Mouse (Mus musculus): ENCODE data around the gene Gm9.
"Not testable (repeated sequence)": the region's sequence is repeated elsewhere in the genome, so short reads cannot be mapped to it uniquely, and the experiment has no call there.

Gm9 gene

DNA sequence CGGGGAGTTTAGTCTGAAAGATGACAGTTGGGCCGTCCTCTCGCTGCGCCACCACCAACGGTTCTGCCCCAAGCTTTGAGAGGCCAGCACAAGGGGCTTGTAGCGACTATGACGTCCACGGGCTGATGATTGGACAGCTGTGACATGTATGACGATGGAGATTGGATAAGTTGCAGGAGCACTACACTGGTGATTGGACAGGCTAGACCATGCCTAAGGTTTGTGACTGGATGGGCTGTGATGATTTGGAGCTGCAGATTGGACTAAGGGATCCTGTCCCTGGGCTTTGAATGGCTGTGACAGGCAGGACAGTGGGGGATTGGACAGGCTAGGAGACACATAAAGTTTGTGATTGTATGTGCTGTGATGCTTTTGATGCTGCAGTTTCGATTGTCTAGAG lies at the start of gene Gm9:
Gm9 (minus strand) TSS at position 101 of the 400 bp plus-strand sequence.
- no peak for DNase-seq (ENCODE audit: low read depth, low spot score)

DNA sequence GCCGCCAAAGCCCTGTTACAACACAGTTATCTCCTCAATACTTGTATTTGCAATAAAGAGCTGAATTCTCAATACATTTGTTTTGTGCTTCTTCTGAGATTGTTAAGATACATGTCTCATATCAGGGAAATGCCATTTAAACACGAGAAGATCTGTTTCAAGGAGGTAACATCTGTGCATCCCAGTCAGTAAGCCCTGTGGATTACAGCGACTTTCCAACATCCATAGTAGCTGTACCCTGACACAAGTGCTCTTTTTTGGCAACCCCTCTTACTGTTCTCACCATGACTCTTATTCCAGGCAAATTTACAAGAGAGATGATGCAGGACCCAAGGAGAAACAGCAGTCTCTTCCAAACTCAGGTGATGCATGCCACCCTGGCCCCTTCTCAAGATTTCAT lies 38.8 kb upstream of the Gm9 start, which contains the start of gene Rhox3a:
Rhox3a (plus strand) TSS at position 301 of the 400 bp plus-strand sequence.
- not testable (repeated sequence) for DNase-seq (ENCODE audit: low read depth, low spot score)

DNA sequence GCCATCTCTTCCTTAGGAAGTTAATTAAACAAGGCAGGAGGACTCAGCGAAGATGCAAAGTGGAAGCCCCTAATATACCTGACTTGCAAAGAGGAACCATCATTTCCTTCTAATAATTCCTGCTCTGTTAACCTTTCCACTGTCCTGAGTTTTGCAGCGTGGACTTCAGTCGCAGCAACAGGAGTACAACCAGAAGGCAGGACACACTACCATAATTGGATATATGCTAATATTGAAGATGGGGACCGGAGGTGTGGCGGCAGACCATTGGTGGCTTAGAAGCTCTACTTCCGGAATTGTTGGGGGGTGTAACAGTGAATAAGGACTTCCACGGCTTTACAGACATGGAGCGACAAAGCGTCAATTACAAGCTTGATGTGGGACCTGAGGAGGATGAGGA lies 33.8 kb upstream of the Gm9 start, which contains the start of gene Rhox2a:
Rhox2a (plus strand) TSS at position 301 of the 400 bp plus-strand sequence.
- DNase-seq (ENCODE audit: low read depth, low spot score), result not testable (repeated sequence)

DNA sequence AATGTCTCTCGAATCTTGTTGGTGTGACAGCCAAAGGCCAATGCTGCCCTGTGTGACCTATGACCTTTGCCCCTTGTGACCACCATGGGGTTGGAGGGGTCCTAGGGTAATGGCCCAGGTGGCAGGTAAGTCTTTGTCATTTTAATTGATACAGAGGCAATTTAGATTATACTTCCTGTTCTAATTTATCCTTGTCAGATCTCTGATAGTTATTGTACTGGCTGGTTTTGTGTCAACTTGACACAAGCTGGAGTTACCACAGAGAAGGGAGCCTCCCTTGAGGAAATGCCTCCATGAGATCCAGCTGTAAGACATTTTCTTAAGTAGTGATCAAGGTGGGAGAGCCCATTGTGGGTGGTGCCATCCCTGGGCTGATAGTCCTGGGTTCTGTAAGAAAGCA lies 11.3 kb upstream of the Gm9 start, which contains the start of gene Rhox1:
Rhox1 (minus strand) TSS at position 101 of the 400 bp plus-strand sequence.
- not testable (repeated sequence) for DNase-seq (ENCODE audit: low read depth, low spot score)

DNA sequence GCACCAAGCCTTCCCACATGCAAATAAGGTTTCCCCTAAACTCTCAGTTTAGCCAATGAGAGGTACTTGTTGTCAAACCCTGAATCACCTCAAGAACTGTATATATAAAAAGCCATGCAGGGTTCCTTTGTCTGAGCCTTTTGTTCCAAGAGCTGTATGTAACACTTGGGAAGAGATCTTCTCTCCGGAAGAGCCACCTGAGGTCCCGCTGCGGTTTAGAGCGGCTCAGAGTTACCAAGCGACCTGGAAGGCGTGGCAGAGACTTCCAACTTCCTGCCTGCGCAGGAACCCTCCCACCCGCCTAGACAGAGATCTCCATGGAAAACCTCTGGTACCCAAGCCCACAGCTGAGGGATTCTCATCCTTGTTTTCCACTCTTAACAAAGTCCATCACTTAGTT lies 12.2 kb downstream of the Gm9 start:
- no peak for DNase-seq (ENCODE audit: low read depth, low spot score)

DNA sequence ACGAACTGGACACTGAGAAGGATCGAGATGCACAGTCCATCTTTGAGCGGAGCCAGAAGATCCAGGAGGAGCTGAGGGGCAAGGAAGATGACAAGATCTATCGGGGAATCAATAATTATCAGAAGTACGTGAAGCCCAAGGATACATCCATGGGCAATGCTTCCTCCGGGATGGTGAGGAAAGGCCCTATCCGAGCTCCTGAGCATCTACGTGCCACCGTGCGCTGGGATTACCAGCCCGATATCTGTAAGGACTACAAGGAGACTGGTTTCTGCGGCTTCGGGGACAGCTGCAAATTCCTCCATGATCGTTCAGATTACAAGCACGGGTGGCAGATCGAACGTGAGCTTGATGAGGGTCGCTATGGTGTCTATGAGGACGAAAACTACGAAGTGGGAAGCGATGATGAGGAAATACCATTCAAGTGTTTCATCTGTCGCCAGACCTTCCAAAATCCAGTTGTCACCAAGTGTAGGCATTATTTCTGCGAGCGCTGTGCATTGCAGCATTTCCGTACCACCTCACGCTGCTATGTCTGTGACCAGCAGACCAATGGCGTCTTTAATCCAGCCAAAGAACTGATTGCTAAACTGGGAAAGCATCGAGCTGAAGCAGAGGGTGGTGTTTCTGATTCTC lies 19.0 kb downstream of the Gm9 start:
- no peak for DNase-seq (ENCODE audit: low read depth, low spot score)

DNA sequence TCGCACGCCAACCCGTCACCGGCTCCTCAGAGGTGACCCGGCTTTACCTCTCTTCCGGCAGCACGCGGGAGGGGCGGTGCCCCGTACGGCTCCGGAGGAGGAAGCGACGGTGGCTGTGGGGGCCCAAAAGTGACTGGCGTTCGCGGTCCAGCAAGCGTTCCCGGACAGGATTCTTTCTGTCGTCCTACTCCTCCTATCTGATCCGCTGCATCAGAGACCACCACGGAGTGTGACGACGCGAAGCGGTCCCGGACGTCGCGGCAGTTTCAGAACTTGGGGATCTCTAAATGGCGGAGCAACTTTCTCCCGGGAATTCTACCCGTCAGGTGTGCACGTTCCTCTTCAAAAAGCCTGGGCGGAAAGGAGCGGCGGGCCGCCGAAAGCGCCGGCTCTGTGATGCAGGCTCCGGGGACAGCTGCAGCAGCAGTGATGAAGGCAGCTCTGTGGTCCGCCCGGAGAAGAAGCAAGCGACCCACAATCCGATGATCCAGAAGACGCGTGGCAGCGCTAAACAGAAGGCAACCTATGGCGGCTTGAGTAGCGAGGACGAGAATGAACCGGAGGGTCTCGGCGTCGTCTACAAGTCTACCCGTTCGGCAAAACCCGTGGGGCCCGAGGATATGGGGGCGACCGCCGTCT lies 19.6 kb downstream of the Gm9 start, which contains the start of the genes Ndufa1 and Rnf113a1:
Ndufa1 (minus strand) TSS at position 59 of the 639 bp plus-strand sequence.
Rnf113a1 (plus strand) TSS at position 141 of the 639 bp plus-strand sequence.
- peak; percentile 71 for DNase-seq (ENCODE audit: low read depth, low spot score)

DNA sequence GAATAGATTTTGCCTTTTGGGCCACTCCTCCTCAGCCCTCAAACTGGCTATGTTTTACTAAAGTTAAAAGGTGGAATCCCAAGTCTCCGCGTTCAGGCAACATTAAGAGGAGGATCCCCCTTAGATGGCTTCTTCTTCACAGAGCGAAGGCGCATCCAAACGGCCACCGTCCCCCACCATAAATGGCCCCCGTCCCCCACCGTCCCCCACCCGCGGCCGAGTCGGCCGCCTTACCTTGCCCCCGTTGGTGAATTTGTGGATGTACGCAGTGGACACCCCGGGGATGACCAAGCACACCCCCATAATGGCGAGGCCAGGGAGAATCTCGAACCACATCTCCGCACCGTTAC lies 20.1 kb downstream of the Gm9 start:
- DNase-seq (ENCODE audit: low read depth, low spot score), result no peak

DNA sequence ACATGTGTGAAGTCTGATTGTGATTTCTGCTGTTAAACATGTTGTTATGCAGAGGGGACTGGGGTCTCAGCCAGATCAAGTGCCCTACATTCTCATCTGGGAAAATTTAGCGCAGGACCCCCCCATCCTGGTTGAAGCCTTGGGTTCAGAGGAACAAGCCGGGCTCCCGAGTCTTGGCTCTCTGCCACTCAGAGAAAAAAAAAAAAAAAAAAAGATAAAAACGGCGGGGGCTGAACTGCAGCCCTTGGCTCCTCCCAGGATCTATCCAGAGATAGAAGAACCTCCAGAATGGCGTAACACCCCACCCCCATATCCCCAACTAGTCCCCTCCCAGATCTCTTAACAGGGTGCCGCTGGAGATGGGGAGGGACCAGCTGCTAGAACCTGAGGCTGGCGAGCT lies 26.4 kb downstream of the Gm9 start:
- DNase-seq (ENCODE audit: low read depth, low spot score), result not testable (repeated sequence)

DNA sequence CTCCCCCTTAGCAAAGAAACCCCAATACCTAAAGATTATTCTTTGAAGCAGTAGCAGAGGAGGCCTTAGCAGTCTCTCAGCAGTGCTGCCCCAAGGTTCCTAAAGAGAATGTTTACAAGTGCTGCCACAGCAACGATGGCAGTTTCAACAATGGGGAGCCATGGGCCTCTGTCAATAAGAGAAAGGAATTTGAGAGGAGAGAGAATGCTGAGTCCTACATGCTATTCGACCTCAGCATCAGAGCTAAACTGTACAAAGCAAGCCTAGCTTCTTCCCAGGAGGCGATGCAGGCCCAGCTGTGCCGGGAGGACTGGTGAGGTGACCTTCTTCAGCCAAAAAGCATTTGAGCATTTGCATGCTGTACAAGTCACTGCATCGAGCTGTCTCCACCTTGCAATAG lies 42.1 kb downstream of the Gm9 start, which contains the start of gene Akap14:
Akap14 (minus strand) TSS at position 101 of the 400 bp plus-strand sequence.
- no peak for DNase-seq (ENCODE audit: low read depth, low spot score)

DNA sequence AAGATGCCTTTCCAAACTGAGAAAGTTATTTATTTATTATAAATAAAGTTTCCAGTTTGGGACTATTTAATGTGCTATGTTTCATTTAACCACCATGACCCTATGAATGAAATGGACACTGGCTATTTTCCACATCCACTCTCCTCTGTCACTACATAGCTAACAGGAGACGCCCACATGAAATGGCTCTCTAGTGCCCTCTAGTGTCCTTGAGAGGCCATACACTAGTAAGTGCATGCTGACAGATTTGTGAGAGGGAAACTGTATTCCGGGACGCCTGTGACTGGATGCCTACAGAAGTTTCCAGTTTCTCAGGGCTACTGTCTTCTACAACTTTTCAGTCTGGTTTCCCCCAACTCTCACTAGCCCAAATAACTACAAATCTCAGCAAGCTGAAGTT lies 43.8 kb downstream of the Gm9 start:
- no peak for DNase-seq (ENCODE audit: low read depth, low spot score)

DNA sequence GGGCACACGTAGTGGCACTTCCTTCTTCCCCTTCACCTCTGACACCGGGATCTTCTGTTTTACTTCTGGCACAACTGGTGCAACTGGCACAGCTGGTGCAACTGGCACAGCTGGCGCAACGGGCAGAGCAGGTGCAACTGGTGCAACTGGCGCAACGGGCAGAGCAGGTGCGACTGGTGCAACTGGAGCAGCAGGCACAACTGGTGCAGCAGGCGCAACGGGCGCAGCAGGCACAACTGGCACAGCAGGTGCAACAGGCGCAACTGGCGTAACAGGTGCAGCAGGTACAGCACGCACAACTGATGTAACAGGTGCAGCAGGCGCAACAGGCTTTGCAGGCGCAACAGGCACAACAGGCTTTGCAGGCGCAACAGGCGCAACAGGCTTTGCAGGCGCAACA lies 47.7 kb downstream of the Gm9 start:
- DNase-seq (ENCODE audit: low read depth, low spot score), result no peak

DNA sequence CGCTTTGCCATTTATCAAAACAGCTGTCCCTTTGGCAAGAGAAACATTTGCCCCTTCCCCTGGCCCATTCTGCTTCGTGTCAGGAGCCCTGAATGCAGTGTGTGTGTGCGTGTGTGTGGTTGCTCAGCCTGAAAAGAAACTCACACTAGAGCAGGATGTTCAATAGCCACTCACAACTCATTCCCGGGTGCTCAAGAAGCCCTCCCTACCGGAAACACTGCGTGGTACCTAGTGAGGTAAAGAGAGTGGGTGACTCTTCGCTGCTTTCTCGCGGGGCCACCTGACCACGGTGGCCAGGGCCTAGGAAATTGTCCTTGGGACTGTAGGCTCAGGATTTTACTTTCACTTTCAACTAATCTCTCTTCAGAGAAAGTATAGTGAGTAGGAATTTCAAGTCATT lies 49.7 kb downstream of the Gm9 start:
- DNase-seq (ENCODE audit: low read depth, low spot score), result no peak

Data from telencephalon, adult 2 months (tissue).